Mouse (Mus musculus) layer of hippocampus, adult 2 months (tissue): ENCODE data around the gene Txndc2. TPM values are rescaled to one million over a fixed set of nuclear protein-coding genes. Genes with fewer than 3 reads are reported as not detected.

Source experiments
- DNase-seq, 2 experiments: peaks; one replicate each; pipeline ENCODE4 v3.0.0; 2022; ENCODE audit warnings: low spot score in 2 of 2
- H3K27ac ChIP-seq: fragments of 200-600 bp; 2 replicates; pipeline ENCODE4 v1.8.1; 2022
- H3K4me3 ChIP-seq: fragments of 200-600 bp; 2 replicates; pipeline ENCODE4 v1.8.1; 2022; ENCODE audit warnings: mild to moderate bottlenecking
- CTCF ChIP-seq: fragments of 200-600 bp; conservative IDR thresholded peaks from 2 replicates; pipeline ENCODE4 v1.8.1; 2022; ENCODE audit warnings: antibody characterized with exemption, mild to moderate bottlenecking, moderate library complexity
- total RNA-seq, 2 experiments: library from RNA; stranded (reverse); gene quantifications; 2 replicates each; pipeline ENCODE4 v1.2.3; 2021

The Txndc2 gene
- total RNA-seq, 2 experiments from 2014 or later: not detected

- DNase-seq: no peak
These were observed 47.3 kb downstream of the Txndc2 start for GRCm38 (mm10) chr17:65594687-65595086.

More at GRCm38 (mm10) chr17:65594687-65595086, 47.3 kb downstream of the Txndc2 start:
- no peak overlapping the region for H3K4me3 ChIP-seq
- no peak for TF ChIP-seq CTCF
- no peak overlapping the region for H3K27ac ChIP-seq

Other genes starting within 250 kb of the Txndc2 start
- under 1 TPM; 0.91 to 0.97 TPM for gene Tmem232, start 101.4 kb downstream of the Txndc2 start, total RNA-seq
- gene Vapa, start 28.6 kb downstream of the Txndc2 start, total RNA-seq: 100 to 1,000 TPM; 131 to 137 TPM
- 10 to 100 TPM; 46.9 TPM for gene Rab31, start 130.6 kb upstream of the Txndc2 start, total RNA-seq
- gene Ppp4r1, start 140.4 kb upstream of the Txndc2 start, total RNA-seq: 10 to 100 TPM; 32.3 to 35.1 TPM
- 10 to 100 TPM; 54.2 to 56.8 TPM for gene Ralbp1, start 243.6 kb upstream of the Txndc2 start, total RNA-seq